Mouse (Mus musculus): ENCODE results near the gene Antxr1. TPM values are rescaled to one million over a fixed set of nuclear protein-coding genes. Genes with fewer than 3 reads are reported as not detected.
"Not testable (repeated sequence)": the region's sequence is repeated elsewhere in the genome, so short reads cannot be mapped to it uniquely, and the experiment has no call there.

Gene Antxr1
- polyA plus RNA-seq, 1 experiment, result 35.3 TPM

- Histone ChIP-seq H3K4me1 (ENCODE audit: control insufficient read depth, insufficient read depth, low read length) (peaks cover 6% of the 10 kb centered on the region), H3K4me3 (replicated peaks; ENCODE audit: extremely low read depth, low read depth, low read length) (no peak within 1 kb of the TSS)
- WGBS, result 84% methylated on average over 11 of the region's 11 CpGs
- DNase-seq, result no peak
- TF ChIP-seq POLR2A (IDR thresholded peaks at IDR 0.05; ENCODE audit: borderline replicate concordance, extremely low read depth, low read depth, low read length), result no peak
These were observed 231.4 kb downstream of the Antxr1 start, which contains the start of gene D6Ertd527e for GRCm38 (mm10) chr6:87104123-87104796. Gene D6Ertd527e (plus strand): TSS chr6:87104746.

GRCm38 (mm10) chr6:87103314-87103713, 232.3 kb downstream of the Antxr1 start:
- TF ChIP-seq CTCF (IDR thresholded peaks at IDR 0.05; ENCODE audit: insufficient read depth, low read length), result no peak
- no peak for TF ChIP-seq POLR2A (IDR thresholded peaks at IDR 0.05; ENCODE audit: borderline replicate concordance, extremely low read depth, low read depth, low read length)
- WGBS, result 96% methylated on average over 1 of the region's 1 CpGs
- DNase-seq, result no peak
- no peak overlapping the region for H3K4me3 ChIP-seq (replicated peaks; ENCODE audit: extremely low read depth, low read depth, low read length)
- H3K4me1 ChIP-seq (ENCODE audit: control insufficient read depth, insufficient read depth, low read length), result peaks cover 6% of the 10 kb centered on the region

GRCm38 (mm10) chr6:87102421-87102911, 233.2 kb downstream of the Antxr1 start:
- DNase-seq, result peak; percentile 19
- Histone ChIP-seq H3K4me1 (ENCODE audit: control insufficient read depth, insufficient read depth, low read length) (peaks cover 6% of the 10 kb centered on the region), H3K4me3 (replicated peaks; ENCODE audit: extremely low read depth, low read depth, low read length) (no peak overlapping the region)
- WGBS, result 26% methylated on average over 7 of the region's 7 CpGs
- TF ChIP-seq CTCF (IDR thresholded peaks at IDR 0.05; ENCODE audit: insufficient read depth, low read length) (no peak), POLR2A (IDR thresholded peaks at IDR 0.05; ENCODE audit: borderline replicate concordance, extremely low read depth, low read depth, low read length) (no peak)

GRCm38 (mm10) chr6:87101955-87102353, 233.7 kb downstream of the Antxr1 start:
- H3K4me1 ChIP-seq (ENCODE audit: control insufficient read depth, insufficient read depth, low read length), result peaks cover 6% of the 10 kb centered on the region
- peak; percentile 23 for DNase-seq
- TF ChIP-seq POLR2A (IDR thresholded peaks at IDR 0.05; ENCODE audit: borderline replicate concordance, extremely low read depth, low read depth, low read length) (no peak), CTCF (IDR thresholded peaks at IDR 0.05; ENCODE audit: insufficient read depth, low read length) (no peak)
- 25% methylated on average over 4 of the region's 4 CpGs for WGBS
- no peak overlapping the region for H3K4me3 ChIP-seq (replicated peaks; ENCODE audit: extremely low read depth, low read depth, low read length)

- 11% methylated on average over 12 of the region's 12 CpGs for WGBS
- H3K4me1 ChIP-seq (ENCODE audit: control insufficient read depth, insufficient read depth, low read length), result peaks cover 6% of the 10 kb centered on the region
- peak; percentile 88 for DNase-seq
- TF ChIP-seq CTCF (IDR thresholded peaks at IDR 0.05; ENCODE audit: insufficient read depth, low read length) (peak; percentile 90), POLR2A (IDR thresholded peaks at IDR 0.05; ENCODE audit: borderline replicate concordance, extremely low read depth, low read depth, low read length) (no peak)
- peak overlapping the region; percentile 49 for H3K4me3 ChIP-seq (replicated peaks; ENCODE audit: extremely low read depth, low read depth, low read length)
These were observed 234.2 kb downstream of the Antxr1 start for GRCm38 (mm10) chr6:87101281-87101954.

GRCm38 (mm10) chr6:87100297-87101020, 235.2 kb downstream of the Antxr1 start:
- no peak overlapping the region for H3K4me3 ChIP-seq (replicated peaks; ENCODE audit: extremely low read depth, low read depth, low read length)
- WGBS, result 61% methylated on average over 9 of the region's 9 CpGs
- no peak for TF ChIP-seq CTCF (IDR thresholded peaks at IDR 0.05; ENCODE audit: insufficient read depth, low read length)
- peak; percentile 27 for DNase-seq
- peaks cover 6% of the 10 kb centered on the region for H3K4me1 ChIP-seq (ENCODE audit: control insufficient read depth, insufficient read depth, low read length)

- 47% methylated on average over 7 of the region's 7 CpGs for WGBS
- peak; percentile 29 for DNase-seq
- H3K4me3 ChIP-seq (replicated peaks; ENCODE audit: extremely low read depth, low read depth, low read length), result no peak overlapping the region
- H3K4me1 ChIP-seq (ENCODE audit: control insufficient read depth, insufficient read depth, low read length), result peaks cover 6% of the 10 kb centered on the region
- no peak for TF ChIP-seq POLR2A (IDR thresholded peaks at IDR 0.05; ENCODE audit: borderline replicate concordance, extremely low read depth, low read depth, low read length)
- no peak for TF ChIP-seq CTCF (IDR thresholded peaks at IDR 0.05; ENCODE audit: insufficient read depth, low read length)
These were observed 235.8 kb downstream of the Antxr1 start for GRCm38 (mm10) chr6:87099671-87100296.

GRCm38 (mm10) chr6:87099261-87099660, 236.4 kb downstream of the Antxr1 start:
- TF ChIP-seq POLR2A (IDR thresholded peaks at IDR 0.05; ENCODE audit: borderline replicate concordance, extremely low read depth, low read depth, low read length), result no peak
- no peak for TF ChIP-seq CTCF (IDR thresholded peaks at IDR 0.05; ENCODE audit: insufficient read depth, low read length)
- Histone ChIP-seq H3K4me1 (ENCODE audit: control insufficient read depth, insufficient read depth, low read length) (peaks cover 6% of the 10 kb centered on the region), H3K4me3 (replicated peaks; ENCODE audit: extremely low read depth, low read depth, low read length) (no peak overlapping the region)
- 37% methylated on average over 3 of the region's 3 CpGs for WGBS
- DNase-seq, result no peak

GRCm38 (mm10) chr6:87093631-87094030, 242.0 kb downstream of the Antxr1 start:
- H3K4me1 ChIP-seq (ENCODE audit: control insufficient read depth, insufficient read depth, low read length); H3K4me3 ChIP-seq (replicated peaks; ENCODE audit: extremely low read depth, low read depth, low read length); DNase-seq: not testable (repeated sequence)
- WGBS, result 87% methylated on average over 8 of the region's 8 CpGs

Measured in lung, adult 2 months (tissue).